Mouse (Mus musculus) hematopoietic stem cell, adult 5-6 weeks (primary cell): ENCODE results near the gene Nisch. TPM values are rescaled to one million over a fixed set of nuclear protein-coding genes. Genes with fewer than 3 reads are reported as not detected.

Experiments used
- ATAC-seq, 2 experiments: fragments of 125-278 bp in 1 of 2; replicated peaks in 1 of 2; 2 replicates each; pipeline ENCODE4 v1.8.0; 2016 to 2017; ENCODE audit warnings: inconsistent platforms in 2 of 2, mild to moderate bottlenecking in 2 of 2, moderate number of reproducible peaks in 2 of 2, low read depth in 1 of 2, moderate TSS enrichment in 1 of 2; ENCODE audit not compliant: low FRiP score in 2 of 2, poor library complexity in 2 of 2, severe bottlenecking in 2 of 2, insufficient read depth in 1 of 2, low TSS enrichment in 1 of 2
- total RNA-seq: library from RNA; stranded (forward); fragments of 172-1452, 232-1000 nt; gene quantifications from 2 replicates; pipeline ENCODE4 v1.2.3, GENCODE M21; 2017

Nisch gene
- total RNA-seq, 1 experiment from 2014 or later = 101 TPM

- ATAC-seq = peak; percentile 87 to 94
Measured at GRCm38 (mm10) chr14:31128826-31129219, 87.9 kb downstream of the Nisch start, which contains the start of gene Smim4. Gene Smim4 (minus strand): TSS chr14:31128956.

DNA sequence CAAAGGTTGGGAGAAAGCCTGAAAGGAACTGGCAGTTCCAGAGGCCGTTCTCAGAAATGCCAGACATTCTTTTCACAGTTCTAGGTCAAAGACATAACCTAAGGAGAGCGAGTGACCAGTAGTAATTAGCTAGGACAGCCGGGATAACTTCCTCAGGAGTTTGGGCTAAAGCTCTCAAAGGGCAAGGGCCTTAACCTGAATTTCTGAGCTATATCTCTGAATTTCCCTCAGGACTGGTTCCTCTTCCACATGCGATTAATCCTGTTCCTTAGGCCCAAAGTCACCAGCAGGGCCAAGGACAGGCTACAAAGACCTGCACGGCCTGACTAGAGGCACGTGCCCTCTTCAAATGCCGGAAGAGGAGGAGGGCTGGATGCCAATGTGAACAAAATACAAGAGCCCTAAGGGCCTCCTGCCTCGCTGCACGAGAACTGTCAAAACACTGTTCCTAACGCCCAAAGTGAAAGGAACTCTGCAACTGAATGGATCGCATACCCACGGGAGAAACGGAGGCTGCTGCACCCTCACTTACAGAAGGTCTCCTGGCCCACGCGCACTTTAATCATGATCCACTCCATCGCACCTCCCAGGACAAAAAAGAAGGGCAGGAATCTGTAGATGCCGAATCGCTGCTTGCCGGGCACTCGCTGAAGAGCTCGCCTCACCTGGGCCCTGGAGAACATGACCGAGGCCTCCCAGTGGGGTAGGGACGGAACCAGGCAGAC lies 88.5 kb downstream of the Nisch start:
- peak; percentile 38 to 56 for ATAC-seq

DNA sequence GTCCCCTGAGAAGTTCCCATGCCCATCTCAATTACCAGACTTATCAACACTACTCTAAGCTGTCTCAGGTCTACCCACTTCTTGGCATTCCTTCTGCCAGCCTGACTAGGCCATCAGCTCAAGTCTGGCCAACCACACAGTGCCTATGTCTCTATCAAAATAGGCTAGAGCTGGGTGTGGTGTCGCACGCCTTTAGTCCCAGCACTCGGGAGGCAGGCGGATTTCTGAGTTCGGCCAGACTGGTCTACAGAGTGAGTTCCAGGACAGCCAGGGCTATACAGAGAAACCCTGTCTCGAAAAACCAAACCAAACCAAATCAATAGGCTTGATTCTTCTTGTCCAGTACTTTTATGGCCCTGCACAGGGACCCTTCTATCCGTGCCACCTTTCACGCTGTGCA lies 89.9 kb downstream of the Nisch start:
- no peak for ATAC-seq

DNA sequence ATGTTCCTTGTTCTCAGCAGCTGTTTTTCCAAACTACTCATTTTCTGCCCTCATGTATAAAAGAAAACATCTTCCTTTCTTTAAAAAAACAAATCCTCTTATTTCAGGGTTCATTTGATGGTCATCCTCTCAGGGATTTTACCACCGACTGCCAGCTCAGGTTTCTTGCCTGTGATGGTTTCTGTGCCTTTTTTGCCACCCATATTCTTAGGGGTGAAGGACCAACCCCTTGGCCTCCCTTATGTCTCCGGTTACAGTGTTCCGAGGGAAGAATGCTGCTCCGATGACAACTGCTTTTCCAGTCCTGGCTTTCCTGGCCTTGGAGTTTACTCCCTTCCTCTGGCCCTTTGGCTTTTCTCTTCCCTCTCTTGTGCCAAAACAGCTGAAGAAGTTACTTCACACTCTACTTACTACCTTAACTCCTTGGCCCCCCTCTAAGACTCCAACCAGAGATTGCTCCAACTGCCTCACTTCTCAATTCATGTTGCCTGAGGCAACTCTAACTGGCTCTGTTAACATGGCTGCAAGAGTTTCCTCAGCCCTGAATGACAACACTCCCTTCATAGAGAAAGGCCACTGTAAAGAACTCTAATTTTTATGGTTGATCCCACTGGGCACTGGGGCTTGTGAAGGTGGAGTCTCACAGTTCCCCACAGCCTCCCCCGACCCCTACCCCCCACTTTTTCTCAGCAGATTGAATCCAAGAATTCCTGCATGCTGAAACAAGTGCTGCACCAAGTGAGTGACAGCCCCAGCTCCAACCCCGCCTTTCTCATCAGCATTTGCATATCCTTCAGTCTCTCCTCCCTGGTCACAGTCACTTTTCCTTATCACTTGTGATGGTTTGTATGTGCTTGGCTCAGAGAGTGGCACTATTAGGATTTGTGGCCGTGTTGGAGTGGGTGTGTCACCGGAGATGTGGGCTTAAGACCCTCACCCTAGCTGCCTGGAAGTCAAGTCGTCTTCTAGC lies 91.4 kb downstream of the Nisch start:
- ATAC-seq = no peak

Other genes with a start within 250 kb of the Nisch start
- gene Glt8d1, start 215.5 kb downstream of the Nisch start, total RNA-seq = 30.1 and 44.4 TPM in 2 replicates
- 68.9 and 103 TPM in 2 replicates for gene Spcs1, start 215.3 kb downstream of the Nisch start, total RNA-seq
- 80.7 and 82.2 TPM in 2 replicates for gene Pbrm1, start 197.8 kb downstream of the Nisch start, total RNA-seq
- gene Gnl3, start 197.8 kb downstream of the Nisch start, total RNA-seq = 347 and 449 TPM in 2 replicates
- gene Smim4, start 88.0 kb downstream of the Nisch start, total RNA-seq = 52.8 and 60.0 TPM in 2 replicates
- 54.5 and 57.9 TPM in 2 replicates for gene Nt5dc2, start 85.9 kb downstream of the Nisch start, total RNA-seq
- 0.25 TPM in 1 of 2 replicates, not detected in the other for gene Stab1, start 48.3 kb downstream of the Nisch start, total RNA-seq
- gene Tnnc1, start 8.6 kb downstream of the Nisch start, total RNA-seq = not detected in 2 replicates
- 0.06 and 0.20 TPM in 2 replicates for gene Sema3g, start 914 bp upstream of the Nisch start, total RNA-seq
- gene Phf7, start 34.4 kb upstream of the Nisch start, total RNA-seq = 14.6 and 21.7 TPM in 2 replicates
- 58.2 and 72.6 TPM in 2 replicates for gene Bap1, start 34.5 kb upstream of the Nisch start, total RNA-seq
- gene Dnah1, start 107.0 kb upstream of the Nisch start, total RNA-seq = 1.1 and 1.9 TPM in 2 replicates
- gene Capn7, start 119.7 kb upstream of the Nisch start, total RNA-seq = 61.8 and 79.4 TPM in 2 replicates
- gene Sh3bp5, start 219.1 kb upstream of the Nisch start, total RNA-seq = 14.3 and 15.9 TPM in 2 replicates